Mouse (Mus musculus) forebrain, embryonic 11.5 days (tissue): ENCODE data around the gene Castor1. TPM values are rescaled to one million over a fixed set of nuclear protein-coding genes. Genes with fewer than 3 reads are reported as not detected.

Experiments
- ATAC-seq: fragments of 200-750 bp; cut with Nextera tagmentation; replicated peaks from 2 replicates; pipeline ENCODE4 v1.8.0; 2017; ENCODE audit warnings: moderate TSS enrichment; ENCODE audit not compliant: low FRiP score
- DNase-seq: peaks from one replicate; pipeline ENCODE4 v3.0.0-alpha.2; 2017; ENCODE audit warnings: low spot score
- H3K27ac ChIP-seq: fragments of 300-500 bp; sonication (generic); 2 replicates; pipeline ENCODE4 v1.5.1; 2014; ENCODE audit warnings: low read depth, low read length
- H3K27me3 ChIP-seq: fragments of 300-500 bp; sonication (generic); 2 replicates; pipeline ENCODE4 v1.6.1; 2014; ENCODE audit warnings: mild to moderate bottlenecking, low read length, mixed read lengths; ENCODE audit not compliant: control insufficient read depth, insufficient read depth
- H3K36me3 ChIP-seq: fragments of 300-500 bp; sonication (generic); 2 replicates; pipeline ENCODE4 v1.6.1; 2014; ENCODE audit warnings: mild to moderate bottlenecking, low read length, moderate library complexity, mixed read lengths; ENCODE audit not compliant: control insufficient read depth, insufficient read depth
- H3K4me1 ChIP-seq: fragments of 300-500 bp; sonication (generic); replicated peaks from 2 replicates; pipeline ENCODE4 v1.6.1; 2014; ENCODE audit warnings: low read length, mixed read lengths; ENCODE audit not compliant: control insufficient read depth, insufficient read depth
- H3K4me2 ChIP-seq: fragments of 300-500 bp; sonication (generic); 2 replicates; pipeline ENCODE4 v1.6.1; 2014; ENCODE audit warnings: low read depth, mild to moderate bottlenecking, low read length, moderate library complexity, mixed read lengths; ENCODE audit not compliant: severe bottlenecking
- H3K4me3 ChIP-seq: fragments of 300-500 bp; sonication (generic); 2 replicates; pipeline ENCODE4 v1.5.1; 2014; ENCODE audit warnings: low read depth, low read length
- H3K9ac ChIP-seq: fragments of 300-500 bp; sonication (generic); 2 replicates; pipeline ENCODE4 v1.6.1; 2014; ENCODE audit warnings: low read length
- H3K9me3 ChIP-seq: fragments of 300-500 bp; sonication (generic); 2 replicates; pipeline ENCODE4 v1.6.1; 2016; ENCODE audit warnings: low read length, mixed read lengths; ENCODE audit not compliant: control insufficient read depth
- WGBS: fragments of 180-500 bp; shearing (Covaris S2); extraction: QIAGEN DNeasy Blood & Tissue Kit; methylation state at CpG from one replicate; pipeline ENCODE4 v1.1.7; 2014; 5-methylcytosine and 5-hydroxymethylcytosine counted together
- polyA plus RNA-seq: library from polyadenylated mRNA; unstranded; fragments of >200 nt; fragmentation: Nextera tagmentation; extraction: Ambion mirVana; gene quantifications from 2 replicates; pipeline ENCODE4 v1.2.1, GENCODE M21; 2014

The Castor1 gene
- polyA plus RNA-seq, 1 experiment from 2014 or later, result 2.5 TPM

- Histone ChIP-seq H3K36me3 (no peaks in the 10 kb centered on the region), H3K9ac (no peak overlapping the region), H3K4me2 (no peak overlapping the region), H3K4me1 (no peaks in the 10 kb centered on the region), H3K9me3 (no peaks in the 10 kb centered on the region), H3K27ac (no peak overlapping the region), H3K4me3 (no peak overlapping the region), H3K27me3 (no peaks in the 10 kb centered on the region)
- 91% methylated on average over 6 of the region's 6 CpGs for WGBS
- DNase-seq (no peak), ATAC-seq (no peak)
Observed at GRCm38 (mm10) chr11:4235052-4235655, 17.1 kb downstream of the Castor1 start.

GRCm38 (mm10) chr11:4235665-4236545 lies 17.9 kb downstream of the Castor1 start, which contains the start of gene Osm:
Osm (plus strand) TSS chr11:4236420.
- ATAC-seq (no peak), DNase-seq (no peak)
- Histone ChIP-seq H3K4me3 (no peak within 1 kb of the TSS), H3K4me1 (no peaks in the 10 kb centered on the region), H3K27me3 (no peaks in the 10 kb centered on the region), H3K9ac (no peak within 1 kb of the TSS), H3K27ac (no peak within 1 kb of the TSS), H3K4me2 (no peak within 1 kb of the TSS), H3K36me3 (no peaks in the 10 kb centered on the region), H3K9me3 (no peaks in the 10 kb centered on the region)
- 81% methylated on average over 16 of the region's 16 CpGs for WGBS

- DNase-seq, result no peak
- 92% methylated on average over 21 of the region's 21 CpGs for WGBS
- no peaks in the 10 kb centered on the region for H3K36me3 ChIP-seq
Observed at GRCm38 (mm10) chr11:4236546-4237067, 18.6 kb downstream of the Castor1 start.

DNA sequence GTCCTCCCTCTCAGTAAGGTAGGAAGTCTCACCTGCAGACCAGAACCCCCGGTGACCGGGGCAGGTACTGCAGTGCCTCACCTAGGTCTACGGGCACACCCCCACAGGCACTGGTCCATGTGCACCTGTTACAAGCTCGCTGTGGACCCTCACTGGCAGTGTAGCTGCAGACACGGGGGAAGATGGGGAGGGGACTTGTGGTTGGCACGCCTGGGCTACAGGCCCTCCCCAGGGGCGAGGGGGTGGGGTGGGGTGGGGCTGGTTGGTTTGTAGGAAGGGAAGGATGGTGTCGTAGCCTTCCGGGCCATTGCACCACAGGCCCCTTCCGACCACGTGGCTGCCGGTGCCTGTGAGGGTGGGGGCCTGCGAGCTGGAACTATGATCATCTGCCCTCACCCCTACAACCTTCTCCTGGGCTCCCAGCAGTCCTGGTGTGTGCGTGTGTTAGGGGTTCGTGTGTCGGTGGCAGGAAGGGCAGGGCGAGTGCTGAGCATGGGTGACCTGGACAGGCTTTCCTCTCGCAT lies 19.4 kb downstream of the Castor1 start:
- Histone ChIP-seq H3K4me1 (no peaks in the 10 kb centered on the region), H3K36me3 (no peaks in the 10 kb centered on the region), H3K27ac (no peak overlapping the region), H3K27me3 (no peaks in the 10 kb centered on the region), H3K4me3 (no peak overlapping the region), H3K9ac (no peak overlapping the region), H3K4me2 (no peak overlapping the region), H3K9me3 (no peaks in the 10 kb centered on the region)
- no peak for ATAC-seq
- 84% methylated on average over 18 of the region's 18 CpGs for WGBS
- DNase-seq, result no peak

More at GRCm38 (mm10) chr11:4236546-4237067, 18.6 kb downstream of the Castor1 start:
- Histone ChIP-seq H3K4me1 (no peaks in the 10 kb centered on the region), H3K9ac (no peak overlapping the region), H3K9me3 (no peaks in the 10 kb centered on the region), H3K4me3 (no peak overlapping the region), H3K27ac (no peak overlapping the region), H3K4me2 (no peak overlapping the region), H3K27me3 (no peaks in the 10 kb centered on the region)
- no peak for ATAC-seq

DNA sequence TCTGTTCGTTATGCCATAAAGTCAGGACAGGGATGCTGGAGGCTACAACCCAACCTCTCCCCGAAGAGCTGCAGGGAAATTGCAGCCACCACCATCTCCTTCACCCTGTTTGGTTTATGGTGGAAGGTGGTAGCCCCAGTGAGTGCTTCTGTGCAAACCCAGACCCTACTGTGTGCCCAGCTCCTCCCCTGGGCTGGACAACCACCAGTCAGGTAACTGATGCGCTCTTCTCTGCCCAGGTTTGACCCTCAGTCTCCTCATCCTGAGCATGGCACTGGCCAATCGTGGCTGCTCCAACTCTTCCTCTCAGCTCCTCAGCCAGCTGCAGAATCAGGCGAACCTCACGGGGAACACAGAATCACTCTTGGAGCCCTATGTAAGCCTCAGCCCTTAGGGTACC lies 20.1 kb downstream of the Castor1 start:
- no peaks in the 10 kb centered on the region for H3K9me3 ChIP-seq
- ATAC-seq, result no peak
- no peak overlapping the region for H3K4me2 ChIP-seq
- H3K9ac ChIP-seq, result no peak overlapping the region
- no peaks in the 10 kb centered on the region for H3K36me3 ChIP-seq
- DNase-seq, result no peak
- H3K4me3 ChIP-seq, result no peak overlapping the region
- 85% methylated on average over 6 of the region's 6 CpGs for WGBS
- no peak overlapping the region for H3K27ac ChIP-seq
- no peaks in the 10 kb centered on the region for H3K4me1 ChIP-seq
- no peaks in the 10 kb centered on the region for H3K27me3 ChIP-seq

DNA sequence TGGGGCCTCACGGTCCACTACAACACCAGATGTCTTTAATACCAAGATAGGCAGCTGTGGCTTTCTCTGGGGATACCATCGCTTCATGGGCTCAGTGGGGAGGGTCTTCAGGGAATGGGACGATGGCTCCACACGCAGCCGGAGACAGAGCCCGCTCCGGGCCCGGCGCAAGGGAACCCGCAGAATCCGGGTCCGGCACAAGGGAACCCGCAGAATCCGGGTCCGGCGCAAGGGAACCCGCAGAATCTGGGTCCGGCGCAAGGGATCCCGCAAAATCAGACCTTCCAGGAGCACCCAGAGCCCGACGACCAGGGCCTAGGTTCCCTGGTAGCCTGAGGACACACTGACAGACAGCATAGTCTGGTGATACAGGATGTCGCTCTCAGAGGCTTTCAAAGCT lies 21.7 kb downstream of the Castor1 start:
- no peak overlapping the region for H3K4me2 ChIP-seq
- no peak overlapping the region for H3K9ac ChIP-seq
- no peaks in the 10 kb centered on the region for H3K9me3 ChIP-seq
- ATAC-seq (no peak), DNase-seq (no peak)
- no peak overlapping the region for H3K27ac ChIP-seq
- 93% methylated on average over 23 of the region's 23 CpGs for WGBS
- no peaks in the 10 kb centered on the region for H3K4me1 ChIP-seq
- H3K4me3 ChIP-seq, result no peak overlapping the region
- no peaks in the 10 kb centered on the region for H3K36me3 ChIP-seq
- no peaks in the 10 kb centered on the region for H3K27me3 ChIP-seq

GRCm38 (mm10) chr11:4240151-4240550 lies 22.1 kb downstream of the Castor1 start:
- DNase-seq, result no peak
- no peaks in the 10 kb centered on the region for H3K9me3 ChIP-seq
- H3K4me3 ChIP-seq, result no peak overlapping the region
- H3K27ac ChIP-seq, result no peak overlapping the region
- H3K36me3 ChIP-seq, result no peaks in the 10 kb centered on the region
- H3K4me2 ChIP-seq, result no peak overlapping the region
- 87% methylated on average over 7 of the region's 7 CpGs for WGBS
- H3K9ac ChIP-seq, result no peak overlapping the region
- H3K4me1 ChIP-seq, result no peaks in the 10 kb centered on the region
- no peak for ATAC-seq
- H3K27me3 ChIP-seq, result no peaks in the 10 kb centered on the region

DNA sequence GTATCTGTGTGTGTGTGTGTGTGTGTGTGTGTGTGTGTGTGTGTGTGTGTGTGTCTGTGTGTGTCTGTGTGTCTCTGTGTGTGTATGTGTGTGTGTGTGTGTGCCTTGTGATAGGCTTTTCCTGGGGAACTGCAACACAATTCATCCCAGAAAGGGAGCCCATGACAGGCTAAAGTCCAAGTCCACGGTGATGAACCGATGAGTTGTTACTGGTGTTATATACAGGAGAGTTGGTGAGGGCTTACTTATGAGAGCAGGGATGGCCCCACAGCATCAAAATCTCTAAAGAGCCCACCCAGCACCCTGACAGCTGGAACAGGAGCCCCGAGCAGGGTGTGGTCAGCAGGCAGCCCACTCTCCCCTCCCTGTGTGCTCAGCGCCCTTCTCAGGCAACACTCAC lies 23.2 kb downstream of the Castor1 start:
- Histone ChIP-seq H3K9ac (no peak overlapping the region), H3K4me2 (no peak overlapping the region), H3K27ac (no peak overlapping the region), H3K27me3 (no peaks in the 10 kb centered on the region), H3K9me3 (no peaks in the 10 kb centered on the region), H3K4me1 (no peaks in the 10 kb centered on the region), H3K36me3 (no peaks in the 10 kb centered on the region), H3K4me3 (no peak overlapping the region)
- 77% methylated on average over 4 of the region's 4 CpGs for WGBS
- no peak for DNase-seq
- no peak for ATAC-seq
